Mouse (Mus musculus) lung, postnatal 0 days (tissue): ENCODE data around the gene Kdf1. TPM values are rescaled to one million over a fixed set of nuclear protein-coding genes. Genes with fewer than 3 reads are reported as not detected.

Experiments used
- ATAC-seq: fragments of 200-750 bp; cut with Nextera tagmentation; 2 replicates; pipeline ENCODE4 v1.8.0; 2017; ENCODE audit warnings: moderate library complexity
- DNase-seq: peaks from one replicate; pipeline ENCODE4 v3.0.0-alpha.2; 2016; ENCODE audit warnings: low spot score
- H3K27ac ChIP-seq: fragments of 300-500 bp; sonication (generic); 2 replicates; pipeline ENCODE4 v1.5.1; 2014; ENCODE audit warnings: antibody characterized with exemption, mild to moderate bottlenecking, low read length, mixed read lengths
- H3K27me3 ChIP-seq: fragments of 300-500 bp; sonication (generic); replicated peaks from 2 replicates; pipeline ENCODE4 v1.6.1; 2014; ENCODE audit warnings: low read length, mixed read lengths; ENCODE audit not compliant: insufficient read depth
- H3K36me3 ChIP-seq: fragments of 300-500 bp; sonication (generic); 2 replicates; pipeline ENCODE4 v1.6.1; 2014; ENCODE audit warnings: low read length, mixed read lengths; ENCODE audit not compliant: insufficient read depth
- H3K4me1 ChIP-seq: fragments of 300-500 bp; sonication (generic); 2 replicates; pipeline ENCODE4 v1.6.1; 2014; ENCODE audit warnings: antibody characterized with exemption, low read depth, low read length, mixed read lengths; ENCODE audit not compliant: insufficient read depth
- H3K4me2 ChIP-seq: fragments of 300-500 bp; sonication (generic); replicated peaks from 2 replicates; pipeline ENCODE4 v1.6.1; 2014; ENCODE audit warnings: low read depth, mild to moderate bottlenecking, low read length, moderate library complexity, mixed read lengths
- H3K4me3 ChIP-seq: fragments of 300-500 bp; sonication (generic); 2 replicates; pipeline ENCODE4 v1.5.1; 2014; ENCODE audit warnings: low read depth, low read length
- H3K9ac ChIP-seq: fragments of 300-500 bp; sonication (generic); replicated peaks from 2 replicates; pipeline ENCODE4 v1.6.1; 2014; ENCODE audit warnings: low read depth, mild to moderate bottlenecking
- H3K9me3 ChIP-seq: fragments of 300-500 bp; sonication (generic); 2 replicates; pipeline ENCODE4 v1.6.1; 2016; ENCODE audit warnings: low read length, mixed read lengths
- CTCF ChIP-seq: IDR thresholded peaks from 2 replicates; pipeline ENCODE4 v1.5.1; 2016; ENCODE audit warnings: antibody characterized with exemption, mild to moderate bottlenecking
- EP300 ChIP-seq: IDR thresholded peaks from 2 replicates; pipeline ENCODE4 v1.6.1; 2016; ENCODE audit warnings: antibody characterized with exemption, mild to moderate bottlenecking, control low read depth
- WGBS: fragments of 180-500 bp; shearing (Covaris S2); extraction: QIAGEN DNeasy Blood & Tissue Kit; methylation state at CpG from one replicate; pipeline ENCODE4 v1.1.7; 2014; 5-methylcytosine and 5-hydroxymethylcytosine counted together
- polyA plus RNA-seq: library from polyadenylated mRNA; unstranded; fragments of >200 nt; fragmentation: Nextera tagmentation; extraction: Ambion mirVana; gene quantifications from 2 replicates; pipeline ENCODE4 v1.2.1, GENCODE M21; 2015

Kdf1 gene
- polyA plus RNA-seq, 1 experiment from 2014 or later: 24.8 TPM

DNA sequence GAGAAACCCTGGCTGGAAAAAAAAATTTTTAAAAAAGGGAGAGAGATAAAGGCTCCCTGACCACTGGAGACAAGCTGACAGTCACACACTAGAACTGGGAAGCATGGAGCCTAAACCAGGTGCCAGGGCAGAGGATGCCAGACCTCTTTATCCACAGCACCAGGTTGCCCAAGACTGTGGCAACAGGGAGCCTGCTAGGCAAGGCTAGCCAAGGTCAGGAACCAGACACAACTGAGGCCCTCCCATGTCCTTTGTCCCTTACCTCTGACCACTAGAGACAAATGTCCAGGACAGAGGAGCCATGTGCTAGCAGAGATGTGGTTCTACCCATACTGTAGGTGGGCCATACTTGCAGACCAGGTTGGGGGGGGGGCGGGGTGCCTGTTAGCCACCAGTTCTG is 33.3 kb downstream of the Kdf1 start:
- Histone ChIP-seq H3K4me1 (no peaks in the 10 kb centered on the region), H3K9ac (no peak overlapping the region), H3K9me3 (no peaks in the 10 kb centered on the region), H3K36me3 (no peaks in the 10 kb centered on the region), H3K4me2 (no peak overlapping the region), H3K27me3 (no peaks in the 10 kb centered on the region), H3K27ac (no peak overlapping the region), H3K4me3 (no peak overlapping the region)
- TF ChIP-seq EP300 (no peak), CTCF (no peak)
- ATAC-seq: no peak
- WGBS: 68% methylated on average over 1 of the region's 1 CpGs
- DNase-seq: no peak

DNA sequence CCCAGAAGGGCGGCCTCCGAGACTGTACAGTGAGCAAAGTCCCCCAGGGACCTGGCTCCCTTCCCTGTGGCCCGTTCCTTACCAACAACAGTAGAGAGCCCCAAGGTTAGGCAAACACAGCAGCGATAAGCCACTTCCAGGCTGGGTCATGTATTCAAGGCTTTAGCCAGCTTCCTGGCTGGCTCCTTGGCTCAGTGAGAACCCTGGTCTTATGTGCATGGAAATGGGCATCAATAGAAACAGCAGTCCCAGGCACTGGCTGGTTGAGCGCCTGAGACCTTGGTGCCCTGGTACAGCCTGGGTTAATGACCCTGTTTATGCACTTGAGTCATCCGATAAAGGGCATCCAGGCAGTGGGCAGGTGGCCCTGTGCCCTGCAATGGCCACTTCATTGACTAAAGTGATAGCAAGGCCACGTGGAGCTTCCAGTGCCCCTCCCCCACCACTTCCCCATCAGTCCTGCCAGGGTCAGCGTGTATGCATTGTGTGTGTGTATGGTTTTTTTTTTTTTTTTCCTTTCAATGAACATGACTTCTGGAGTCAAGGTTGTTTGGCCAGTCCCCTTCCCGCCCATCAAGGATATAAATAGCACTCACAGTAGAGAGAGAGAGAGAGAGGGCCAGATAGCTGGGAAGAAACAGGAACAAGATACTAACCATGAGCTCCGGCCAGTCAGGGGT is 34.1 kb downstream of the Kdf1 start, which contains the start of gene Nr0b2:
Gene Nr0b2 (plus strand): TSS at position 609 of the 680 bp plus-strand sequence.
- Histone ChIP-seq H3K4me3 (no peak within 1 kb of the TSS), H3K9me3 (no peaks in the 10 kb centered on the region), H3K36me3 (no peaks in the 10 kb centered on the region), H3K27me3 (no peaks in the 10 kb centered on the region), H3K4me2 (no peak within 1 kb of the TSS), H3K4me1 (no peaks in the 10 kb centered on the region), H3K27ac (no peak within 1 kb of the TSS), H3K9ac (no peak within 1 kb of the TSS)
- DNase-seq (no peak), ATAC-seq (no peak)
- 46% methylated on average over 10 of the region's 10 CpGs for WGBS
- TF ChIP-seq EP300 (no peak), CTCF (no peak)

DNA sequence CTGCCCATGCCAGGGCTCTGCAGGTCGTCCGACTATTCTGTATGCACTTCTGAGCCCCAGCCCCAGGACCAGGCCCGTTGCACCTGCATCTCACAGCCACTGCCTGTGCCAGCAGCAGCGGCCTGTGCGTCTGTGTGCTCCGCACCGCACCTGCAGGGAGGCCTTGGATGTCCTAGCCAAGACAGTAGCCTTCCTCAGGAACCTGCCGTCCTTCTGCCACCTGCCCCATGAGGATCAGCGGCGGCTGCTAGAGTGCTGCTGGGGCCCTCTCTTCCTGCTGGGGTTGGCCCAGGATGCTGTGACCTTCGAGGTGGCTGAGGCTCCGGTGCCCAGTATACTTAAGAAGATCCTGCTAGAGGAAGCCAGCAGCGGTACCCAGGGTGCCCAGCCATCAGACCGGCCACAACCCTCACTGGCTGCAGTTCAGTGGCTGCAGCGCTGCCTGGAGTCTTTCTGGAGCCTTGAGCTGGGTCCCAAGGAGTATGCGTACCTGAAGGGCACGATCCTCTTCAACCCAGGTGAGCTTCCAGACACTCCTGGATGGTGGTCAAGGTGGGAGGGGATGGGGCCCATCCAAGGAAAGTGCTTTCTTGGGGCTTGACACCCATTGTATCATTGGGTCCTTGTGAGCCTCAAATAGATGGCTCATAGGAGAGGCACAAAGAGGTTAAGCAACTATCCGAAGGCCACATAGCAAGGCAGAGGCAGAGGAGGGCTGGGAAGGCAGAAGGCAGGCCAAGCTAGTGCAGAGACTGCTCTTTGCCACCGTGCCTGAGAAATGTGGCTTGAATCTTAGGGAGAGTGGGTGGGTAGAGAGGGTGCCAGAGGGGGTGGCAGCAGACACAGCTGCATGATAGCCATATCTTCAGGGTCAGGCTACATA is 34.9 kb downstream of the Kdf1 start:
- Histone ChIP-seq H3K9me3 (no peaks in the 10 kb centered on the region), H3K9ac (no peak overlapping the region), H3K4me3 (no peak overlapping the region), H3K36me3 (no peaks in the 10 kb centered on the region), H3K27me3 (no peaks in the 10 kb centered on the region), H3K27ac (no peak overlapping the region), H3K4me1 (no peaks in the 10 kb centered on the region), H3K4me2 (no peak overlapping the region)
- TF ChIP-seq CTCF (no peak), EP300 (no peak)
- 58% methylated on average over 19 of the region's 19 CpGs for WGBS
- DNase-seq: no peak
- ATAC-seq: no peak

DNA sequence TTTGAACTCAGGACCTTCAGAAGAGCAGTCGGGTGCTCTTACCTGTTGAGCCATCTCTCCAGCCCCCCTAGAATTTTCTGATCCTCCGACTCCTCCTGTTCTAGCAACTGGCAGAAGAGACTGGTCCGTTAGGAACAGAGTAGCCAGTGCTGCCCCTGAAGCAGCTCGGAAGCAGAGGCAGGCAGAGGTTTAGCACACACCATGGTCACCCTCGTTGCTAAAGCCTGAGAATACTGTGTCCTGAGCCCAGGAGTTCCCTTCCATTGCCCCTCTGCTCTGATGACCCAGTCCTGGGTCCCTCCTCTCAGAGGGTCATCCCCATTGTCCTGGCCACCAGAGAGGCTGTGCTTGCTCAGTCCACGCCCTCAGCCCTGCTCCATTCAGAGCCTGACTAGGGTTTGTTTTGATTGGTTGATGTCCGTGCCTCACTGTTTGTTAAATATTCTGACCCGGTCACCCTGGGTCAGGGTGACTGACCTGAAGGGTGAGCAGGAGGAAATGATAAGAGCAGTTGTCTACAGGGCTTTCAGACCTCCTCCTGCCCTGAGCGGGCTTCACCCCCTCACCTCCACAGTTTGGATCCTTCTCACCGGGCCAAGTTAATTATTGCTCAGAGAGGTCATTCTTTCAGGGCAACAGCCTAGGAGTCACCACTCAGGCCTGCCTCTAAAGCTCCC is 38.4 kb downstream of the Kdf1 start:
- H3K27ac ChIP-seq: no peak overlapping the region
- DNase-seq (no peak), ATAC-seq (no peak)
- H3K9ac ChIP-seq: no peak overlapping the region
- 25% methylated on average over 10 of the region's 10 CpGs for WGBS
- H3K4me2 ChIP-seq: no peak overlapping the region
- H3K4me1 ChIP-seq: no peaks in the 10 kb centered on the region
- no peaks in the 10 kb centered on the region for H3K27me3 ChIP-seq
- no peaks in the 10 kb centered on the region for H3K36me3 ChIP-seq
- H3K4me3 ChIP-seq: no peak overlapping the region
- TF ChIP-seq EP300 (no peak), CTCF (no peak)
- H3K9me3 ChIP-seq: no peaks in the 10 kb centered on the region

DNA sequence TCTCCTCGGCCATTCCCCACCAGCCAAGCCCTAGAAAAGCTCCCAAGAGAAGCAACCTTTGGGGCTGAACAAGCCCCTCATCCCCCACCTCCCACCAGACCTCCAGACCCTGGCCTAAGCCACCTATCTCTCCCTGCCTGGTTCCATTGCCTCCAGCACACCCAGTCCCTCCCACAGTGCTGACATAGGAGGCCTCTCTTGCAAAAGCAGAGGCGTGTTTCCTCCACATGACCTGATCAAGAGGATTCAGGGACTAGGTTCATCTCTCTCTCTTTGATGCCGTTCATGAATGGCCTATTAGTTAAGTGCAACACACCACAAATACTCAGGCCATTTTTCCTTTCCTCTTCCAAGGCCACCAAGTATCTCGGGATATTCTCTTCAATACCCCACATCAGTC is 41.1 kb downstream of the Kdf1 start:
- DNase-seq (no peak), ATAC-seq (no peak)
- WGBS: 68% methylated on average over 4 of the region's 4 CpGs
- no peaks in the 10 kb centered on the region for H3K36me3 ChIP-seq
- H3K4me3 ChIP-seq: no peak overlapping the region
- TF ChIP-seq CTCF: no peak
- no peak for TF ChIP-seq EP300
- no peak overlapping the region for H3K27ac ChIP-seq
- H3K27me3 ChIP-seq: no peaks in the 10 kb centered on the region
- H3K9me3 ChIP-seq: no peaks in the 10 kb centered on the region
- no peaks in the 10 kb centered on the region for H3K4me1 ChIP-seq
- H3K4me2 ChIP-seq: no peak overlapping the region
- no peak overlapping the region for H3K9ac ChIP-seq

DNA sequence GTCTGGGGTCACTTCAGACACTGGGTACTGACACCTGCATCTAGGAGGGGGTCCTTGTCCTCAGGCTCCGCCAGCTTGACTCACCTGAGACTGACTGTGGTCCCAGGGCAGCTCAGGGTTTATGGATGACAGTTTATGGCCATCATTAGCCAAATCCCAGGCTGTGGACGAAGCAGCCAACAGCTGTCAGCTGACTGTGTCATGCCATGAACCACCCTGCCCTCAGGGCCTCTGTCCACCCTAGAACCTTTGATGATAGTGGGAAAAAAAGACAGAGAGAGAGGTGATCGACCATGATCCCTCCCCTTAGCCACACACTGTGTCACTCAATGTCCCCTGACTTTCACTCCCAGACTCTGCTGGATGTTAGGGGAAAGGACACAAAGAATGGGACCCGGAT is 42.9 kb downstream of the Kdf1 start:
- no peak overlapping the region for H3K9ac ChIP-seq
- no peak for ATAC-seq
- no peaks in the 10 kb centered on the region for H3K4me1 ChIP-seq
- TF ChIP-seq CTCF (no peak), EP300 (no peak)
- no peaks in the 10 kb centered on the region for H3K36me3 ChIP-seq
- H3K9me3 ChIP-seq: no peaks in the 10 kb centered on the region
- no peaks in the 10 kb centered on the region for H3K27me3 ChIP-seq
- no peak overlapping the region for H3K4me2 ChIP-seq
- H3K4me3 ChIP-seq: no peak overlapping the region
- H3K27ac ChIP-seq: no peak overlapping the region
- DNase-seq: no peak
- 63% methylated on average over 4 of the region's 4 CpGs for WGBS
